Mouse (Mus musculus): ENCODE results near the gene Cyp2w1.

DNA sequence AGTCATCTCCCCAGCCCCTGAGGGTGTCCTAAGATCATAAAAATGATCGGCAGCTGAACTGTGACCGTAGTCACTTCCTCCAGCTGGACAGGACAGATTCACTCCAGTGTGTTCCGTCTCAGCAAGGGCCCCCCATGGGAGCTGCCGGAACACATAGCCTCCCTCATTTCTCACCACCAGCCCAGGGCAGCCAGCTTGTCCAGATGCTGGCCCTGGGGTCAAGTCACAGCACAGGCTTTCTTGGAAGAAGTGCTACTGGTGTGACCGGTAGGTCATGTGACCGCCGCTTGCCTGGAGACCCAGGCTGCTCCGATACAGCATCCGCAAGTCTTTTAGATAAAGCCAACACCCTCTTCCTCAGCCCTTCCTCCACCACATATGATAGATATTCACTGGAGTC lies 38.9 kb upstream of the Cyp2w1 start:
- TF ChIP-seq POLR2A (IDR thresholded peaks at IDR 0.05; ENCODE audit: low read depth, low read length) (no peak), CTCF (IDR thresholded peaks at IDR 0.05; ENCODE audit: extremely low read depth, insufficient read length, insufficient replicate concordance, low read depth, low read length) (no peak)
